Mouse (Mus musculus) ovary, adult 18-20 months (tissue): ENCODE data around the gene Phldb1.

Experiments
- DNase-seq: peaks from one replicate; pipeline ENCODE4 v3.0.0; 2022; ENCODE audit warnings: low spot score, mixed read lengths

The Phldb1 gene

DNA sequence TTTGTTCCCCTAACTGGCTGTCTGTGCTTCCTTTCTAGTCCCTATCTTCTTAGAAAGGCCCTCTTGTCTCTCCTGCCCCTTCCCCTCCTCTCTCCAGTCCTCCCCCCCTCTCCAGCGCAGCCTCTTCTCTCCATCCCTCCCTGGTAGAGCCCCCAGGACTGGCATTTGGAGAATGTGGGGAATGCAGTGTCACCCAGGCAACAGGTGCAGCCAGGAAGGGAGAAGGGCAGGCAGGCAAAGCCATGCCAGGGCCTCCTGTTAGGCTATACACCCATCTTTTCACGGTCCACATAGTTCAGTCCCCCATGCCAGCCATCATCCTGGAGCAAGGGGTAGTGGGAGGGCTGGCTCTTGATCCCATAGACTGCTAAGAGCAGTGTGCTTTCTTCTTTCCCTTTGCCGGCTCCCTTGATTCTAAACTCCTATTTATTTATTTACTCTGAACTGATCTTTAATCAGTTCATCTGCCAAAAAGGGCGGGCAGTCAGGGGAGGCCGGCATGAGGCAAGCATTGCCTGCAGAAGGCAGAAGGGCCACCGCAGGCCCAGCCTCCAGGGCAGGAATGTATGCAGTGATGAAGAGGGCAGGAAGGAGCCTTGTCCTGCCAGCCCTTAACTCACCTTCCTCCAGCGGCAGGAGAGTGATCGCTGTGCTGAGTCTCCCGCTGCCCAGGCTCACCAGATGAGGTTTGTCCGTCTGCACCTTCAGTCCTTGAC, 8.4 kb downstream of the Phldb1 start:
- DNase-seq = no peak

DNA sequence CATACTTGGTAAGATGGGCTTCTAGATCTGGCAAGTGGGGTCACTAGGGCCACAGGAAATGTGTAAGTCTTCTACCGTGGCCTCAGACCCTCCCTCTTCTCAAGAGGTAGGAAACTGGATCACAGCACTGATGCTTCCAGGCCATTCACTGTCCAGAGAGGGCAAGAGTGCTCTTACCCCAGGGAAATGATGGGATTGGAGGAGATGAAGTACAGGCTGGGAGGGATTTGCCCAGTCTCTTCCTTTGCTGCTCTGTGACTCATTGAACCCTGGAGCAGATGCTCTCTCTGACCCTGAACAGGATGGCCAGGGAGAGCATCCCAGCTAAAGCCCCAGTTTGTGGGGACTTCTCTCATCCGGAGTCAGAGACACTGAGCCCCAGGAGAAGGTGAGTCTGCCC, 10.3 kb downstream of the Phldb1 start:
- DNase-seq = no peak

DNA sequence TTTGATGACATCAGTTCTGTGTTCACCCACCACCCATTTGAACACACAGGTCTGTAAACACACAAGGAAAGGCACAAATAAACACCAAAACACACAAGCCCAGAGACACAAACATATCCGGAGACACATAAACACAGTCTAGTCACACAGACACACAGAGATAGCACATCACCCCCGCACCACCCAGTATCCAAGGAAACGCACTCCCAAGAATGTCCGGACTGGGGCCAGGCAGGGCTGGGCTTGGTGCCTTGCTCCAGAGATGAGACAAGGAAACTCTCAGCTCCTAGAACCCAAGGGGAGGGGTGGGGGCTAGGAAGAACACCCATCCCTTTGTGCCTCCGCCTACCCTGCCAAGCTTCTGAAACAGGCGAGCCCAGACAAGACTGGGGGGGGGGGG, 10.8 kb downstream of the Phldb1 start:
- DNase-seq = peak; percentile 57

- no peak for DNase-seq
These were observed 11.4 kb downstream of the Phldb1 start for GRCm38 (mm10) chr9:44723521-44724041.

GRCm38 (mm10) chr9:44723008-44723407, 12.0 kb downstream of the Phldb1 start:
- DNase-seq = no peak

DNA sequence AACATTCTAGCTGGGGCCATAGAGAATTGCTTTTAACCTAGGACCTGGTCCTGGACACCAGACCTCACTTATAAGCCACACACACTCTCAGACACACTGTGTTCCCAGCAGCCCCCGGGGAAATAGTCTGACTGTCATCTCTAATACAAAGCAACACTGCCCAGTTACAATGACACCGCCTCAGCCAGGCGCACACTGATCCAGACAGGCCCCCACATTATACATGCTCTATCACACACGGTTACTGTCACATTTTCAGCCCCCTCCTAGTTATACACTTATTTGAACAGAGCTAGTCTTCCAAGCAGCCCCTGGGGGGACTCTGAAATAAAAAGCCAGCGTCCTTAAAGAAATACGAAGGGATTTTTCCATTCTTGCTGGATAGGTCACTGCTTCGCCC, 12.4 kb downstream of the Phldb1 start:
- DNase-seq = no peak

DNA sequence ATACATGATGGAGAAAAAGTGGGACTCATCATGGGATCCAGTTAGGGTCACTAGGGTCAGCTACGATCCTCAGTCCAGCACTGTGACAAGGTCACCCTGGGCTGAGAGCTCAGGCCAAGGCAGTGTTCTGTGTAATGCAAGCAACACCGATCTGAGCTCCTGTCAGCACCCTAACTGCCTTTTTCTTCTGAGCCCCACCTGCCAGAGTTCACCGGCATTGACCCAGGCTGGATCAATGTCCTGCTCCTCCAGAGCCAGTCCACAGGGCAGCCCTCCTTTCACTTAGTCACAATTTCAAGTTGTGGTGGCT, 13.2 kb downstream of the Phldb1 start:
- DNase-seq = no peak

DNA sequence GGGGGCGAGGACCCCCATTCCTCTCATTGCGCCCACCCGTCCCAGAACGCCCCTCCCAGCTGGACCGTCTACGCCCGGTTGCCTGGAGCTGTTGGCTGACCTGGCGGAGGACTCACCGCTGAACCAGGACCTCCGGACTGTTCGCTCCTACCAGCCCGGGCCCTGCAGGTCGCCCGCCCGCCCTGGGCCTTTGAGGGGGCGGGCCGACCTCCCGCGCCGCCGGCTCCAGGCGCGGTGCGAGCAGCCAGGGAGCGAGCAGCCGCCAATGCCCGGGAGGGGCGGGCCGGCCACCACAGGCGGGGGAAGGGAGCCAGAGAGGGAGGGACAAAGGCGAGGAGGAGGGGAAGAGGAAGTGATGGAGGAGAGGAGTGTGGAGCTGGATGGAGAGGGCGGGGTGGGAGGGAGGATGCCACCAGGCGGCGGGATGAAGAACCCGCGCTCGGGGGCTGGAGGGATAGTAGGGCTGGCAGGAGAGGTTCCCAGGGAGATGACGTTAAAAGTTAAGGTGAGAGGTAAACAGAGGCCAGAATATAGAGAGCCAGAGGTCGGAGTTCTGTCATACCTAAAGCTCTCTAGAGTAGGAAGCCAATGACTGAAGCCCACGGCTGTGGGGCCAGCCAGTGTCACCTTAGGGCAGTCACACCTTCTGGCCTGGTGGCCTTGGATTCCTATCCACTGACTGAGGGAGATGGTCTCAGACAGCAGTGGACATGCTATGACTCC, 13.7 kb downstream of the Phldb1 start:
- peak; percentile 91 for DNase-seq

DNA sequence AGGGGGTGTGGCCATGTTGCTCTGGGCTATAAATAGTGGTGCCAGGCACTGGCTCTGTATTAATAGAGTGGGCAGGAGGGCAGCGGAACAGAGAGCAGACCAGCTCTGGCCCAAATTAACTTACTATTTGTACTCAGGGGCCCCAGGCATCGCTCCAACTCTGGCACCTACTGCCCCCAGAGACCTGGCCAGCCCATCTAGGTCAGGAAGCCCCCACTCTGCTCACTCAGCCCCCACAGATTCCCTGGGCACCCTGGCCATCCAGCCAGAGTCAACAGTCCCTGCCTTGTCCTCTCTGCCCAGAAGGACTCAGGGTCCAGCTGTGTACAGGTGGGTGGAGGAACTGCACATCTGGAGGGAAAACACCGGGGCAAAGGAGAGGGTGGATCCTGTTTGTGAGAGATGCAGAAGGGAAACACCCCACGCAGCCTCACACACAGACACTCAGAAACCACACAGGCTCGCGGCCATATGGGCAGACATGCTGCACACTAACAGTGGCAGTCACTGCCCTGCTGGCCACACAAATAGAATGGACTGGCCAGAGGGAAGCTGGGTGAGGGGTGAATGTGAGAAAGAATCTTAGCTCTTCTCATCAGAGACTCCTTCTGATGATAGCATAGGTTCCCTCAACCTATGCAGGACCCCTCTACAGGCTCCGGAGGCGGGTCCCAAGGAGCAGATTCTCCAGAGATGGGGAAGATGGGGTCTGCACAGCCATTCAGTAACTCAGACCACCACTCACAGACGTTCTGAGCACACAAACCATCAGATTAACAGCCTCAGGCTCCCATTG, 14.4 kb downstream of the Phldb1 start:
- DNase-seq = no peak

DNA sequence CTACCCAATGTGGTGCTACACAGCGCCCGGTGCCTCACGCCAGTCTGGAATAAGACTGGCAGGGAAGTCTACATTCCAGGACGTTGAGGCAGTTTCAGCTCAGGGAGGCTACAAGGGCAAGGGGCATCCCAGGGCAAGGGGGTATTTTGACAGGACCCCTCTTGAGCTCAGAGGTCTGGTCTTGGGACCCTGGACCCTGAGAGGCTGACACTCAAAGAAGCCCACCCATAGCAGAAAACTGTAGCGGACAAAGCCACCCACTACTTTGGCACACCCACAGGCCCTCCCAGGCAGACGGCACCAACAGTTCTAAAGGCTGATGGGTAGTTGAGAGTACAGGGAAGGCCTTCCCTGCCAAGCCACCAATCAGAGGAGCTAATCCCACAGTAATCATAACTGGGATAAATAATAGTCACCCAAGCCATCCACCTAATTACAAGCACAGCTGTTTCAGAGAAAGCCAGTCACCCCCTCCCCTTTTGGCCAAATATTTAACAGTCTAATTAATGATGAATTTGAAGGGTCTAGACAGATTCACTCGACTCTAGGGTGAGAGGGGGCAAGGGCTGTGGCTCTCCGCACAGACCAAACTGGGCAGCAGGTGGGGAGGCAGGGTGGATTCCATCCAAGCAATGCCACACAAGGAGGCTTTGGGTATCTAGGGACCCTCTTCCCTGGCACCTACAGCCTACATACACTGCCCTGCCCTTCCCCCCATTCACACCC, 15.2 kb downstream of the Phldb1 start:
- no peak for DNase-seq

- DNase-seq = no peak
These were observed 15.9 kb downstream of the Phldb1 start for GRCm38 (mm10) chr9:44718937-44719631.

DNA sequence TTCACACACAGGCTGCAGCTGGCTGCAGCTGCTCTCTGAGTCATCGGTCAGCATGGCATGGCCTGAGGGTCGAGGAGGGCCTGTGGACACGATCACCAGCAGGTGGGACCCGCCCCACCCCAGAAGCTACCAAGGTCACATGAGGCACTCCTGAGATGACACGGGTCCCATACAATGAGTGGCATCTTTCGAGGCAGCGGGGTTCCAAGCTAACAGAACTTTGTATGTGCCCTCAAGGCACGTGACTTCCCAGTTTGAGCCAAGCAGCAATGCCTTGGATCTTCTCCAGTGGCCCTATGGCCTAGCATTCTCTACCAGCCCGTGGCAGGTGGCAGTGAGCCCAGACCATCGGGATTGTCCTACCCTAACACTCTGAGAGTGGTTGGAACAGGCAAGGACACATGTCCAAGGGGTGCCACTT, 17.2 kb downstream of the Phldb1 start:
- no peak for DNase-seq

- DNase-seq = no peak
These were observed 17.8 kb downstream of the Phldb1 start for GRCm38 (mm10) chr9:44716997-44717821.

- no peak for DNase-seq
These were observed 19.2 kb downstream of the Phldb1 start for GRCm38 (mm10) chr9:44715705-44716362.

DNA sequence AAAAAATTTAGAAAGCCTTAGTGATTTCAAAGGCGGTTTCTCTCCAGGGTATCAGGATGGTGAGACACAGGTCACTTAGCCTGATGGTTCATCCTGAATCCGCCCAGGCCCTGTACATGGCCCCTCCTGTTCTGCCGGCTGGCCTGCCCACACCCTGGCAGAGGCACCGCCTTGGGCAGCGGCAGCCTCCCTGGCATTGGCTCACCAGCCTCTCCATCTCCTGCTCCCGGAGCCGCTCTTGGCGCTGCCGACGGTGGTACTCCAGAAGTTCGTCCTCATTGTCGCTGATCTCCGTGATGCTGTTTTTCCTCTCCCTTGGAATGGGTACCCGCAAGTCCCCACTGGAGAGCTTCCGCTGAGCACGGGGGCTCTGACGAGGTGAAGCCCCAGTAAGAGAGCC, 19.9 kb downstream of the Phldb1 start:
- no peak for DNase-seq

DNA sequence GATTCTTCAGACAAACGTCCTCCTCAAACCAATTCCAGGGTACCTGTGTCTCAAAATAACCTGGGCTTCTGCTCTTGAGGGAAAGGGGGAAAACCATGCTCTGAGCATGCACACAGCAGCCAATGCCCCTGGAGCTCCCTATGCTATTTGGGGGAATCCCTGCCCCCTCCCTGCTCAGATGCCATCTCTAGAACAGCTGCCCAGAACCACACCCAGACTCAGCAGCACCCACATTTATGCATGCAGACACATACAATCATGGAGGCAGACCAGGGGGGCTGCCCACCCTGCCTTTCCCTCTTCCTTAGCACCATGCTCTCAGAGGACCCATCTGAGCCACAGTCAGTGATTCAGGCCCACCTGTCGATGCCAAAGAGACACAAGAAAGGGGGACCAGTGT, 21.4 kb downstream of the Phldb1 start:
- DNase-seq = no peak

DNA sequence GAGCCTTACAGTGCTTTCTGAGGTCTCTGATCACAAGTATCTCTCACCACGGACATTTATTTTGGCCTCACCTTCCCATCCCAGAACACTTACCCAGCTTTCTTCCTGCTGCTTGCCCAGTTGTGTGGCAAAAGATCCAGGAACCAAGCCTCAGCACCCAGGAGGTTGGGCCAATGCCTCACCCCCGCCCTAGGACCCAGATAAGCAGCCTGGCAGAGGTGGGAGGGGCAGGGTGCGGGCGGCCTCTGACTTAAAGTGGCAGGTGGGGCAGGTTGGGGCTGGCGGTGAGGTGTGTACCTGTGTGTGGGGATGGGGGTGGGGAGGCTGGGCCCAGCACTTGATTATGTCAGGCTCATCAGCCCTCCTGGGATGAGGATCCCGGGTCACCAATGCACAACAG, 21.9 kb downstream of the Phldb1 start:
- no peak for DNase-seq

DNA sequence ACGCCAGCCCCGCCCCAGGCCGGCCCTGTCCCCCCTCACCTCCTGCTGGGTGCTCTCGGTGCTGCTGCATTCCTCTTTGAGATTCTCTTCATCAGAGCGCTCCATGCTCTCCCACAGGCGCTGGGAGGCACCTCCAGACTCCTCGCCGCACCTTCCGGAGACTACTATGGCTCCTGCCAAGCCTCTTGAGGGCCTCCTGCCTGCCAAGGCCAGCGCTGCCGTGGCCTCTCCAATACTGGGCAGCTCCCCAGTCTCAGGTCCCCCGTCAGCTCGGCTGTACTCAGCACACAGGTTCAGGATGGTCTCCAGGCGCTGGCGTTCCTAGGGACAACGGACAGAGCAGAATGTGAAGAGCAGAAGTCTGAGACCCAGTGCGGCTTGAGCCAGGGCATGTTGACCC, 23.4 kb downstream of the Phldb1 start:
- no peak for DNase-seq

- DNase-seq = no peak
These were observed 24.8 kb downstream of the Phldb1 start for GRCm38 (mm10) chr9:44710213-44710612.

GRCm38 (mm10) chr9:44709600-44709999, 25.4 kb downstream of the Phldb1 start:
- DNase-seq = no peak
